Mouse (Mus musculus): ENCODE measurements around the gene Slc31a1. TPM values are rescaled to one million over a fixed set of nuclear protein-coding genes. Genes with fewer than 3 reads are reported as not detected.

The Slc31a1 gene
- 1.7 and 2.0 TPM in 2 replicates for polyA plus RNA-seq (2012)

GRCm38 (mm10) chr4:62360088-62360804, at the start of gene Slc31a1, which contains the start of gene Fkbp15:
Slc31a1 (plus strand) TSS chr4:62360727.
Fkbp15 (minus strand) TSS chr4:62360548.

GRCm38 (mm10) chr4:62408601-62409282, 48.2 kb downstream of the Slc31a1 start, which contains the start of the genes Cdc26 and Prpf4:
Cdc26 (minus strand) TSS chr4:62408642.
Prpf4 (plus strand) TSS chr4:62408797.

DNA sequence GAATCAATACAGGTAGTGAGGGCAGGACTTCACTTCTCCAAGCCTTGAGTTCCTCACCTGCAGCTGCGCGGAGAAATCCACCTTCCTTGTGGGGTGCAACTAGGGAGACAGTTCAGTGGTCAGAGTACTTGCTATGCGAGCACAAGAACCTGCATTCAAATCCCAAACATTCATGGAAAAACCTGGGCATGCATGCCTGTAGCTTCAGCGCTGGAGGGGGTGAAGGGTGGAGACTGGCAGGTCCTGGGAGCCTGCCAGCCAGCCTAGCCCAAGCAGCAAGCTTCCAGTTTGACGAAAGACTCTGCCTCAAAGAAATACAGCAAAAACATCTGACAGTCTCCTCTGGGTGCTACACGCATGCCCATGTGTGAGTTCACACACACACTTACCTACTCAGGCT, 74.6 kb downstream of the Slc31a1 start, which contains the start of gene Rnf183:
Gene Rnf183, minus strand, starts transcription at position 172 of the 400 bp plus-strand sequence.

Other genes starting within 250 kb of the Slc31a1 start
- gene Mup21, start 209.9 kb upstream of the Slc31a1 start, polyA plus RNA-seq (2012) = not detected in 2 replicates
- gene Zfp37, start 129.7 kb upstream of the Slc31a1 start, polyA plus RNA-seq (2012) = 0.51 TPM in 1 of 2 replicates, not detected in the other
- gene Slc31a2, start 98.2 kb upstream of the Slc31a1 start, polyA plus RNA-seq (2012) = 1.4 and 1.8 TPM in 2 replicates
- 12.2 and 13.8 TPM in 2 replicates for gene Fkbp15, start 179 bp upstream of the Slc31a1 start, polyA plus RNA-seq (2012)
- 22.7 and 35.0 TPM in 2 replicates for gene Cdc26, start 47.9 kb downstream of the Slc31a1 start, polyA plus RNA-seq (2012)
- 2.2 TPM in 2 replicates for gene Prpf4, start 48.1 kb downstream of the Slc31a1 start, polyA plus RNA-seq (2012)
- not detected in 2 replicates for gene Rnf183, start 74.5 kb downstream of the Slc31a1 start, polyA plus RNA-seq (2012)
- gene Wdr31, start 110.2 kb downstream of the Slc31a1 start, polyA plus RNA-seq (2012) = 1.2 and 1.4 TPM in 2 replicates
- gene Bspry, start 119.3 kb downstream of the Slc31a1 start, polyA plus RNA-seq (2012) = 0.24 and 0.48 TPM in 2 replicates
- 0.58 and 0.84 TPM in 2 replicates for gene Hdhd3, start 142.7 kb downstream of the Slc31a1 start, polyA plus RNA-seq (2012)
- gene Alad, start 159.2 kb downstream of the Slc31a1 start, polyA plus RNA-seq (2012) = 118 and 150 TPM in 2 replicates
- 35.7 and 46.1 TPM in 2 replicates for gene Pole3, start 164.3 kb downstream of the Slc31a1 start, polyA plus RNA-seq (2012)
- not detected in 2 replicates for gene 4933430I17Rik, start 164.6 kb downstream of the Slc31a1 start, polyA plus RNA-seq (2012)
- gene Rgs3, start 199.1 kb downstream of the Slc31a1 start, polyA plus RNA-seq (2012) = 26.4 and 31.7 TPM in 2 replicates

All from megakaryocyte-erythroid progenitor cell, adult 5 weeks (primary cell).